Mouse (Mus musculus) limb, embryonic 12.5 days (tissue): ENCODE data around the gene Ccnj. TPM values are rescaled to one million over a fixed set of nuclear protein-coding genes. Genes with fewer than 3 reads are reported as not detected.

ENCODE experiments used
- microRNA-seq: library from miRNA; unstranded; fragments of <30 nt; microRNA quantifications from one replicate; pipeline ENCODE4, GENCODE M21; 2017
- polyA plus RNA-seq: library from polyadenylated mRNA; unstranded; fragments of >200 nt; fragmentation: Nextera tagmentation; extraction: Ambion mirVana; gene quantifications from 2 replicates; pipeline ENCODE4 v1.2.1, GENCODE M21; 2016

Ccnj gene
- polyA plus RNA-seq, 1 experiment from 2014 or later: 30.0 TPM

Small RNA genes within 50 kb of the gene (microRNA-seq; reads per million reads assigned to microRNA genes)
- gene Mir8092: not detected

Other genes starting within 250 kb of the Ccnj start
- gene Aldh18a1, start 242.8 kb upstream of the Ccnj start, polyA plus RNA-seq: 83.2 and 86.5 TPM in 2 replicates
- gene Tctn3, start 219.0 kb upstream of the Ccnj start, polyA plus RNA-seq: 12.6 and 13.6 TPM in 2 replicates
- gene Entpd1, start 218.9 kb upstream of the Ccnj start, polyA plus RNA-seq: 5.4 and 6.5 TPM in 2 replicates
- gene Cc2d2b, start 82.5 kb upstream of the Ccnj start, polyA plus RNA-seq: 0.05 and 0.08 TPM in 2 replicates
- 13.2 and 16.4 TPM in 2 replicates for gene Zfp518a, start 63.4 kb downstream of the Ccnj start, polyA plus RNA-seq
- 0.59 and 1.2 TPM in 2 replicates for gene Blnk, start 163.3 kb downstream of the Ccnj start, polyA plus RNA-seq
- not detected in 2 replicates for gene Dntt, start 198.0 kb downstream of the Ccnj start, polyA plus RNA-seq
- gene Opalin, start 245.8 kb downstream of the Ccnj start, polyA plus RNA-seq: not detected in 2 replicates